Mouse (Mus musculus): Measurements from ENCODE around the gene Mapk8ip2. TPM values are rescaled to one million over a fixed set of nuclear protein-coding genes. Genes with fewer than 3 reads are reported as not detected.

The Mapk8ip2 gene
- polyA plus RNA-seq, 1 experiment from 2014 or later: 0.36 TPM

Other genes starting within 250 kb of the Mapk8ip2 start
- gene Ppp6r2, start 242.4 kb upstream of the Mapk8ip2 start, polyA plus RNA-seq (2014; fragmentation: Nextera tagmentation; extraction: Ambion mirVana): 25.0 and 31.6 TPM in 2 replicates
- 51.4 and 52.2 TPM in 2 replicates for gene Sbf1, start 138.6 kb upstream of the Mapk8ip2 start, polyA plus RNA-seq (2014; fragmentation: Nextera tagmentation; extraction: Ambion mirVana)
- gene Adm2, start 131.2 kb upstream of the Mapk8ip2 start, polyA plus RNA-seq (2014; fragmentation: Nextera tagmentation; extraction: Ambion mirVana): 6.6 and 7.0 TPM in 2 replicates
- gene Miox, start 119.5 kb upstream of the Mapk8ip2 start, polyA plus RNA-seq (2014; fragmentation: Nextera tagmentation; extraction: Ambion mirVana): 2.0 and 2.7 TPM in 2 replicates
- 44.1 and 46.0 TPM in 2 replicates for gene Lmf2, start 98.3 kb upstream of the Mapk8ip2 start, polyA plus RNA-seq (2014; fragmentation: Nextera tagmentation; extraction: Ambion mirVana)
- 163 TPM in 2 replicates for gene Ncaph2, start 98.2 kb upstream of the Mapk8ip2 start, polyA plus RNA-seq (2014; fragmentation: Nextera tagmentation; extraction: Ambion mirVana)
- 8.1 and 9.7 TPM in 2 replicates for gene Sco2, start 80.1 kb upstream of the Mapk8ip2 start, polyA plus RNA-seq (2014; fragmentation: Nextera tagmentation; extraction: Ambion mirVana)
- 1.5 and 1.8 TPM in 2 replicates for gene Tymp, start 76.9 kb upstream of the Mapk8ip2 start, polyA plus RNA-seq (2014; fragmentation: Nextera tagmentation; extraction: Ambion mirVana)
- 0.43 and 0.71 TPM in 2 replicates for gene Odf3b, start 74.6 kb upstream of the Mapk8ip2 start, polyA plus RNA-seq (2014; fragmentation: Nextera tagmentation; extraction: Ambion mirVana)
- not detected in 2 replicates for gene Klhdc7b, start 69.0 kb upstream of the Mapk8ip2 start, polyA plus RNA-seq (2014; fragmentation: Nextera tagmentation; extraction: Ambion mirVana)
- gene Syce3, start 43.4 kb upstream of the Mapk8ip2 start, polyA plus RNA-seq (2014; fragmentation: Nextera tagmentation; extraction: Ambion mirVana): not detected in 2 replicates
- 3.5 and 3.9 TPM in 2 replicates for gene Cpt1b, start 28.1 kb upstream of the Mapk8ip2 start, polyA plus RNA-seq (2014; fragmentation: Nextera tagmentation; extraction: Ambion mirVana)
- gene C730034F03Rik, start 24.3 kb upstream of the Mapk8ip2 start, polyA plus RNA-seq (2014; fragmentation: Nextera tagmentation; extraction: Ambion mirVana): 2.0 and 2.8 TPM in 2 replicates
- gene Gm44502, start 24.2 kb upstream of the Mapk8ip2 start, polyA plus RNA-seq (2014; fragmentation: Nextera tagmentation; extraction: Ambion mirVana): not detected in 2 replicates
- 43.5 and 47.5 TPM in 2 replicates for gene Chkb, start 24.0 kb upstream of the Mapk8ip2 start, polyA plus RNA-seq (2014; fragmentation: Nextera tagmentation; extraction: Ambion mirVana)
- gene Arsa, start 23.5 kb downstream of the Mapk8ip2 start, polyA plus RNA-seq (2014; fragmentation: Nextera tagmentation; extraction: Ambion mirVana): 8.6 and 9.0 TPM in 2 replicates
- gene Shank3, start 45.7 kb downstream of the Mapk8ip2 start, polyA plus RNA-seq (2014; fragmentation: Nextera tagmentation; extraction: Ambion mirVana): 1.1 and 1.7 TPM in 2 replicates
- 0.11 TPM in 1 of 2 replicates, not detected in the other for gene Acr, start 114.4 kb downstream of the Mapk8ip2 start, polyA plus RNA-seq (2014; fragmentation: Nextera tagmentation; extraction: Ambion mirVana)
- gene Rabl2, start 138.0 kb downstream of the Mapk8ip2 start, polyA plus RNA-seq (2014; fragmentation: Nextera tagmentation; extraction: Ambion mirVana): 24.8 and 27.1 TPM in 2 replicates